Mouse (Mus musculus) cerebellum, adult 9-11 months (tissue): Measurements from ENCODE around the gene Wnt3a.
"Not testable (repeated sequence)": the region's sequence is repeated elsewhere in the genome, so short reads cannot be mapped to it uniquely, and the experiment has no call there.

ENCODE experiments used
- DNase-seq: peaks from one replicate; pipeline ENCODE4 v3.0.0; 2022

Gene Wnt3a

DNA sequence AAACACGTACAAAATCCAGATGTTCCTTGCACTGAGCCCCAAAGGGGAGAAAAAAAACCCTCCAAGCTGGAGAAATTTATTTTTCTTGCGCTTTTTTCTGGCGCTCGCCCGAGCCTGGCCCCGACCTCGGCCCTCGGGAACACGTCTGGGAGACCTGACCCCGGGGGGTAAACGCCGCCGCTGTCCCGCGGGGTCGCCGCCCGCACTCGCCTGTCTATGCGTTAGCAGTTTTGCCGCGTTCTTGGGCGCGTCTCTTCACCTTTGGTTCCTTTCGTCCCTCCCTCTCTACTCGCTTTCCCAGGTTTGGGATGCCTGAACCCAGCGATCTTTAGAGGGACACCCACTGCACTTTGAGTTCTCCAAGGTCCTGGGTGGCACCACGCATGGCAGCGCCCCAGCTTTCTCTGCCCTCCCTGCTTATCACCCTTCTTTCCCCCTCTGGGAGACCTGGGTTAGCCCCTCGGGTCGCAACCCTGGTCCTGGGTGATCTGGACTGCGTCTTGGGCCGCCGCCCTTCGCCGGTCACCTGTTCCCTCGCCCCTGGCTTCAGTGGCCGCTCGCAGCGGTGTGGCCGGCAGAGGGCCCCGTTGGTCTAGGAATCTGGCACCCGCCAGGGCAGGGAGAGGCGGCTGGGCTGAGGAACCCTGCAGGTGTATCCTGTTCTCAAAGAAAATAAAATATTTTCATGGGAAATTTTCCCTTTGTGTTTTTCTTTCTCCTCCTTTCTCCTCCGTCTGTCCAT, 17.0 kb upstream of the Wnt3a start:
- DNase-seq = peak; percentile 58

DNA sequence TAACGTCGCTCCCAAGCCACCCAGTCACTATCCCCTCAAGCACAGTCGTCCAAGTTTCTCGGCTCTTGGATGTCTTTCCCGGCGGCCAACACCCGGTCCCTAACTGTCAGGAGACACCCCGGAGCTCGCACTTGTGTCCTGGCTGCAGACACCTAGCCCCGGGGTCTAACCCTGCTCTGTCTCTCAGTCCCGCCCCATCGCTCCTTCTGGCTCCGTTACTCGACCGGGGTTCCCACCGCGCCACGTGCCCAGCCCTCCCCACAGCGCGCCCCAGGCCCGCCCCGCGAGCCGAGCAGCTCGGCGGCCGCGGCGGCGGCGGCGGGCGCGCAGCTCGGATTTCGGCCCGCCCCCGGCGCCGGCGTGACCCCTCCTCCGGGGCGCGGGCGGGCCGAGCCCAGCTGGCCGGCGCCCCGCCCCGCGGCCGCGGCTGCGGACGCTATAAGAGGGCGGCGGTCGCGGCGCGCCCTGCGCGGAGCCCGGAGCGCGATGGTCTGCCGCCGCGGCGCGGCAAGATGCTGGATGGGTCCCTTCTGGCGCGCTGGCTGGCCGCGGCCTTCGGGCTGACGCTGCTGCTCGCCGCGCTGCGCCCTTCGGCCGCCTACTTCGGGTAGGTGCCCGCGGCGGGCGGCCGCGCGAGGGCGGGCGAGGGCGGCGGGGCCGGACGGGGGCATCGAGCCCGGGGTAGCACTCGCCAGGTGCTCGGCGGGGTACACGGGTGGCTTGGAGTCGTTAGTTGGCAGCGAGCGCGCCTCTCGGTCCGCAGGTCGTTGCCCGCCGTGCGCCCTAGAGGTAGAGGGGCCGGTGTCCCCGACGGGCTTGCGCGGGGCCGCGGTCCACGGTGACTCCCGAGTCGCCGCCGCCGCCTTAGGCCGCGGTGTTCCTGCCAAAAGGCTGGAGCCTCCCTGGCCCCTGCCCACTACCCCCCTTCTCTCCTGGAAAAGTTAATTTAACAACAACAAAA, 16.2 kb upstream of the Wnt3a start, which contains the start of gene Wnt9a:
Gene Wnt9a (plus strand): TSS at position 468 of the 961 bp plus-strand sequence.
- peak; percentile 23 for DNase-seq

DNA sequence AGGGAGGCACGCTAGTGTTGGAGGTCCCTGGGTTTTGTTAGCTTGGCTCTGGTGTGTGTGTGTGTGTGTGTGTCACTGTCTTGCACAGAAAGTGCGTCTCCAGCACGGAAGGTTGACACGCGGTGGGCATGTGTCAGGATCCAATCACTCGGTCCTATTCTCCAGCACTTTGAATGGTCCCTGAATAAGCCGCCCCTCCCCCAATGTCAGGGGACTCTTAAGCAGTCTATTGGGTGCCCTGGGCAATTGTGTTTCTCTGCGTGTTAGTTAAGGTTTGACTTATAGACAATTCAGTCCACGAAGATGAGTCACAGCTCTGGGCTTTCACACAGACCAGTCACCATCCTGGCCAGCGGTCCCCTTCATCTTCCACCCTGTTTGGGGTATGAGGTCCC, 15.3 kb upstream of the Wnt3a start:
- no peak for DNase-seq

DNA sequence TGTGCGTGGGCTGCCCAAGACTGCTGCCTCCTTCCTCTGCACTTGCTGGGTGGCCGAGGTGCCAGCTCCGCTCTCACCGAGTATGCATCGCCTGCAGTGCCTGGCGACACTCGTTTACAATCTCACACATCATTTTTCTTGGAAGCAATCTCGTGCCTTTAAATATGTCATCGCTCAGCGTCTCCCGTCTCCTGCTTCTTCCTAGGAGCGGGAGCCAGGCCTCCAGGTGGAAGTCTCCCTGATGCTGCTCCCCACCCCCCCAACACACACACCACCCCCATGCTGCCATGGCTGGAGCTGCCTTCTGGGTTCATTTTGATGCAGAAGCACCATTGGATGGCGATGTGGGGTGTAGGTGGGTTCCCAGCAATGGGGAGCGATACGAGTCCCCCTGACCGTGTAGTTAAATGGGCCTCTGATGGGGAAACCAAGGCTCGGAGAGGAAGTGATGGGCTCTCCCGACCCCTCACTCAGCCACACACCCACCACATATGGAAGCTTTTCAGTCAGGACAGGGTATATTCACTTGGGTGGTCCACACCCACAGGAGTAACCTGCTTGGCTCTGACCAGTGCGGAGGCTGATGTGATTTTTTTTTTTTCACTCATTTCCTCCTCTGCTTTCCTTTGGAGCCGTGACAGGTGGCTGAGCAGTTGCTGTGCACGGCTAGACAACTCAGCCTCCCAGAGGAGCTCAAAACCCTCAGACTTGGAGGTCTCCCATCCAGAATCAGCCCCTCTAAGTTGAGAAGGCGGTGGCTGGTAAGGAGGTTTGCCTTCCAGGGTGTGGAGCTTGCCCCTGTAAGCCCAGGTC, 14.7 kb upstream of the Wnt3a start:
- DNase-seq = no peak

DNA sequence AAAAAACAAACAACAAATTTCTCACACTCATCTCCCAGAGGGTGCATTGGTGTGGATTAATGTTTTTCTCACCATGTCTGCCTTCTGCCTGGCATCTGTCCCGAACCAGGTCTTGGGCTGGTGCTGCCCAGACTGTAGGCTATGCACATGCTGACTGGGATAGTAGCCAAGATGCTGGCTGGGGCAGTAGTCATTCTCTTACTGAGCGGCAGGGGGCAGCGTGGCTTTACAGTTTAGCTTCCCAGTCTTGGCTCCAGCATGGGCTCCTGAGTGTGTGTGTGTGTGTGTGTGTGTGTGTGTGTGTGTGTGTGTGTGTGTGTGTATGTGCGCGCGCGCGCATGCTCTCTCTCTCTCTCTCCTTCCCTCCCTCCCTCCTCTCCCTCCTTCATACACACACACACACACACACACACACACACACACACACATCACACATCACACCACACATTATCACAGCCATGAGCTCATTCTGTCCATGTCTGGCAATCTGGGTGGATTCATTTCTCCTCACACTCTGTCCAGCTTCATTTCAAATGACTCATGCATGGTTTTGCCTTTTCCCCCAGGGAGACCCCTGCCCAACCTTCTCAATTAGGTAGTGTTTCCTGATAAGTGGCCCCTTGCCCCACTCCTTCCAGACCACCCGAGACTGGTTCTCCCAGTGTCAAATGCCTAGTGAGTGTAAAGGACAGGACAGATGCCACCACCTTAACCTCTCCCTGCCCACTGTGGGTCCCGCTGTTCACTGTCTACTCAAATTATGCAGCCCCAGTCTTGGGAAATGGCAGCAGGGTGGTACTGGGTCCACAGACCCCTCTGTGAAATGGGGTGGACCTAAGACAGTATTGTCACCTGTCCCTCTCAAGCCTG, 12.4 kb upstream of the Wnt3a start:
- peak; percentile 89 for DNase-seq

DNA sequence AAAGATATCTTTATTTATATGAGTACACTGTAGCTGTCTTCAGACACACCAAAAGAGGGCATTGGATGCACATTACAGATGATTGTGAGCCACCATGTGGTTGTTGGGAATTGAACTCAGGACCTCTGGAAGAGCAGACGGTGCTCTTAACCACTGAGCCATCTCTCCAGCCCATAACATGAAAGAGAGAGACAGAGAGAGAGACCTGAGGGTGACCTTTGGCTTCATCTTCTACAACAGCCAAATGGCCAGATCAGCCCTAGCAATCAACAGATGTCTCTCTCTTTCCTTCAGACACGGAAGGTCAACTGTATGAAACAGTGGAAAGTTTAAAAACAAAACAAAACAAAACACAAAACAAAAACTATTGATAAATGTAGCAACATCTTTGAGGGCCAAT, 10.5 kb upstream of the Wnt3a start:
- not testable (repeated sequence) for DNase-seq

DNA sequence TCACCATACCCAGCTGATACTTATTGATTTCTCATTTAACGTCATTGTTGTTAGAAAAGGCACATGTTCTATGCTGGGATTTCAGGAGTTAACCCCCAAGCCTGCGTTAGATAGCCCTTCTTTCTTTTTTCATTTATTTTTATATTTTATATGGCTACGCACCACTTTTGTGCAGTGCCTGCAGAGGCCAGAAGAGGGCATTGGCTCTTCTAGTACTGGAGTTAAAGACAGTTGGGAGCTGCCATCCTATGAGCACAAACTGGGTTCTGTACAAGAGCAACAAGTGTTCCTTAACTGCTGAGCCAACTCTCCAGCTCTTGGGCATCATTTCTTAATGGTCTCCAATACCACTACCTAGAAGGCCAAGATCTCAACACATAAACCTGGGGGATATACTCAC, 9.6 kb upstream of the Wnt3a start:
- DNase-seq = no peak

DNA sequence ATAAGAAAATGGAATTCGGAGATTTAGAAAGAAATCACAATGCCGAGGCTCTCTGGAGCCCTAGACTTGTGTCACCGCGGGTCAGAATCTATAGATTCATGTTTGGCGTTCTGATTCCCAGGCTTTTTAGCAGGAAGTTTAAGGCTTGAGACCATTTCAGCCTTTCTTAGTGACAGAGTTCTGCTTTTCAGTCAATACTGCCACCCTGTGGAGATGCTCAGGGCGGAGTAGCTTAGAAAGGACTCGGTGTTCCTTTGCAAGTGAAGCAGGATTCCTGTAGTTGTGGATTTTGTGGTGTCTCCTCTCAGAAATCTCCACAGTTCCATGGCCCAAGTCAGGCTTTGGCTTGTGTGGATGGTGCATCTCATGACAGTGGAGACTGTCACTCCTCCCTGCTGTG, 7.4 kb upstream of the Wnt3a start:
- peak; percentile 26 for DNase-seq

DNA sequence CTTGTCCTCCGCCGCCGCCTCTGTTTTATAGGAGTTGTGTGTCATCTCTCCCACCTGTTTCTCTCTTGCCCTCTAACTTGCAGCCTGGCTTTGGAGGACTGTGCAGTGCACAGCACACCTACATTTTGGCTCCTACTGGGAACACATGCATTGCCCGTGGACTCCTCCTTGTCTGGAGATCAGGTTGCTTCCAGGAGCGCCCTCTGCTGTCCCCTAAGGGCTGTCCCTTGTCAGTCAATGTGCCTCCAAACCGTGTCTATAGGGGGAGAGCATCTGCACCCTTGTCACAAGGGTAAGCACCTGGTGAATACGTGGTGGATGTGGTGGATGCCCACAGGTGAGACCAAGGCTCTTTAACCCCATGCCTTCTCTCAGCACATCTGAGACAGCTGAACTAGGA, 3.1 kb upstream of the Wnt3a start:
- DNase-seq = peak; percentile 50

DNA sequence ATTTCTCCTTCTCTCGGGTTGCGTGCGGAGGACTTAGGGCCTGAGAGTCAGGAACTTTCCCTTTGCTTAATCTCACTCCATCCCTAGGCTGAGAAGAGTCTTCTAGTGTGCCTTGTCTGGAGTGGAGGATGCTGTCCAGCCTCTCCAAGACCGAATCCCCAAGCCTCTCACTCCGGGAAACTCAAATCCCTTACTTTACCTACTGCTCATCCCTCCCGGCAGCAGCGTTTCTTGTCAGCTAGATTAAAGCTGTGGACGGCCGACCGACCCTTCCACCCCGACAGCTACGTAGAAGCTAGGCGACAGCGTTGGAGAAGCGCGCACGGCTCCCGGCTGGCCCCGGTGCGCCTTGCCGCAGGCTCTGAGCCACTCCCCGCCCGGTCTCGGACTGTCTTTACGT, 846 bp downstream of the Wnt3a start:
- DNase-seq = no peak

DNA sequence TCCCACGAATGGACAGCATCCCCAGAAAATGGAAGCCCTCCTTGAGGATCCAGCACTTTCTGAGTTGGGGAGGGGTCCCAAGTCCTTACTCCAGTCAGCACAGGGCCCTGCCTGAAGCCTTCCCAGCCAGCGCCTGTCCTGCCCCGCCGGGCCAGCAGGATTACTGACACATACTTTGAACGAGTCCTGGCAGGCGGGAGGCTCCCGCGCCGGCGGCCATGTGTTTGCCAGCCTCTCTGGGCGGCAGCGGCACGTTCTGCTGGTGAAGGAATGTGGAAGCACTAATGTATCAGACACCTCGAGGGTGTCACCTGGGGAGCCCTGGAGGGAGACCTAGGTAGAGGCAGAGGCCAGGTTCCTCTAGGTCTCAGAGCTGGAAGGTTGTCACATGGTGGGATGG, 6.4 kb downstream of the Wnt3a start:
- DNase-seq = no peak

DNA sequence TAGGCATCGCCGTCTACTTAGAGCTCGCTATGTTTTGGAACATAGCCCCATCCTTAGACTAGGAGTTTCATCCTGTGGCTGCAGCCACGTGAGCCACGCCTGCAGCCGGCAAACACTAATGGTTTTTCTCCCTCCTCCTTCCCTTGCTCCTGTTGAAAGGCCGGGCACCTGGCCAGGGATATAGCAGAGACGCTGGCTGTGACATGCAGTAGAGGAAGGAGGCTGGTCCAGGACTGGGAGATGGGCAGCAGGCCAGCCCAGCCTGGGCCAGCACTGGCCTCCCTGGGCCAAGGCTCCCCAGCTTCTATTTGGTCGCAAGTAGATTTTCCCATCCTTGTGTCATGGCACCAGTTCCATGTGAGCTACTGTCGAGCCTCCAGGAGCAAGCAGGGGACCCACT, 7.6 kb downstream of the Wnt3a start:
- peak; percentile 88 for DNase-seq

DNA sequence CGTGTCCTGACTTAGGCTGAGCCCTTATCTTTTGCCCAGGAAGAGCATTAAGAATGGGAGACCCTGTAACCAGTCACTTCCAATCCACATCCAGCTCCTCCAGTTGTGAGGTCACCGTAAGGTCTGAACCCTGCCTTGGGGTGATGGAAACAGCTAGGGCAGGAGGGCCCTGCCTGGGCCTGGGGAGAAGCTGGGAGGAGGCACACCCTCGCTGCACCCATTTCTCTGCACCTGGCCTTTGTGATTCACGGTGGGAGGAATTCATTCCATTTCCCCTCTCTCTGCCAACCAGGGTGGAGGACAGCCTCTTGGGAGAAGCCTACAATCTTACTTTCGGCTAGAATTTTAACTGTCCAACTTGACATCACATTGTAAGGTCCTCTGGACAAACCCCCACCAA, 8.4 kb downstream of the Wnt3a start:
- DNase-seq = no peak

DNA sequence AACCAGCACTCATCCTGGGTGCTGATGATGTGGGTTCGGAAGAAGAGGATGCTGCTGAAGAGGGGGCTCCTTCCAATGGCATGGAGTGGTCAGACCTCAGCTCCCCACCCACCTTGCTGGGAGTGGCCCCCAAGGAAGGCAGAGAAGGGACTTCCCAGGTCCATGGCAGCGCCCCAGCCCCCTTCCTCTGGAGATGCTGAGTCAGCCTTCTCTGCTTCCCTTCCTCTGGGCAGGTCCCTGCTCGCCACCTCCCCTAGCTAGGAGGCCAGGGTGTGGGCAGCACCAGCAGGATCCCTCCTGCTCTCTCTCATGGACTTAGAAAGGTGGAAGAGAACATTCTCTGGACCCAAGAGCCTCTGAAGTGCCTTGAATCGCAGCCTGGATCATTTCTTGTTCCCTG, 12.5 kb downstream of the Wnt3a start:
- no peak for DNase-seq

DNA sequence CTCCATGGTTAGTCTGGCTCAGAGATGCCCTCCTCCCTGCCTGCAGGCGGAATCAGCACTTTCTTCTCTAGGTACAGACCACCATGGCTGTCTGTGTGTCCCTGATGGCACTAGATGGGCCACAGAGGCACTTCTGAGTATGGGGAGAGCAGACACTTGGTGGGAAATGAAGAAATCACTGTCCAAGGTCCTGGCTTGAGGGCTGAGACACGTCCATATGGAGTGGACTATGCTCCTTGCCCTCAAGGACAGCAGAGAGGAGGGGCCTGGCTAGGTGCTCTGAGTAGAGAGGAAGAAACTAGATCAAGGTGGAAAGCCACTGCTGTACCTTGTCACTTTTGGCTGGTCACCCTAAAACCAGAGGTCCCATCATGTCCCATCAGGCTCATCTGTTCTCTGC, 13.7 kb downstream of the Wnt3a start:
- DNase-seq = no peak

DNA sequence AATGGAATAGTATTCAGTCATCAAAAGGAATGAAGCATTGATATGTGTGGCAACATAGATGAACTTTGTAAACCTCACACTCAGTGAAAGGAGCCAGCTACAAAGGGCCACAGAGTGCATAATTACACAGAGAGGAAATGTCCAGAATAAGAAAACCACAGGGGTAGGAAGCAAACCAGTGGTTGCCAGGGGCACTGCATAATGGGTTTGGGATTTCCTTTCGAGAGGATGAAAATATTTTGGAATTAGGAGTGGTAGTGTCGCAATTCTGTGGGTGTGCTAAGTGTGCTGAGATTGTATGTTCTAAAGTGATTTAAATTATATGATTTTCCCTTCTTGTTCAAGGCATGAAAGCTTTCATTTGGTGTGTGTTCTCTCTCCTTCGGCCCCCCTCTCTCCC, 16.4 kb downstream of the Wnt3a start:
- no peak for DNase-seq

DNA sequence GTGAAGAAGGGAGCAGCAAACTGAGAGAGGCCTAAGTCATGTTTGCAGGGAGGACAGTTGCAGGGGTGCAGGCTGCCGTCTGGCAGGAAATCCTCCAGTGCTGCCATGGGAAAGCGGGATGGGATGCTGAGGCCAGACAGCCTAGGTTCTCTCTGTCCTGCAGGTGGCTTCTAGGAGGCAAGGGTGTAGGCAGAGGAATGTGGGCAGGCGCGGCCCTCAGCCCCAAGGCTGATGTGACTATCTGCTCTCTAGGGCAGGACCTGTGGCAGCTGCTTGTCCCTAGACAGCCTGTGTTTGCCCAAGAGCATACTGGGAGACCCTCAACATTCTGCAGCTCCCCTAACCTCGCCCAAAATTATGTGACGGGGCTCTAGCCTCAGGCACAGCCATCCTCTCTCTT, 23.8 kb downstream of the Wnt3a start:
- DNase-seq = no peak

DNA sequence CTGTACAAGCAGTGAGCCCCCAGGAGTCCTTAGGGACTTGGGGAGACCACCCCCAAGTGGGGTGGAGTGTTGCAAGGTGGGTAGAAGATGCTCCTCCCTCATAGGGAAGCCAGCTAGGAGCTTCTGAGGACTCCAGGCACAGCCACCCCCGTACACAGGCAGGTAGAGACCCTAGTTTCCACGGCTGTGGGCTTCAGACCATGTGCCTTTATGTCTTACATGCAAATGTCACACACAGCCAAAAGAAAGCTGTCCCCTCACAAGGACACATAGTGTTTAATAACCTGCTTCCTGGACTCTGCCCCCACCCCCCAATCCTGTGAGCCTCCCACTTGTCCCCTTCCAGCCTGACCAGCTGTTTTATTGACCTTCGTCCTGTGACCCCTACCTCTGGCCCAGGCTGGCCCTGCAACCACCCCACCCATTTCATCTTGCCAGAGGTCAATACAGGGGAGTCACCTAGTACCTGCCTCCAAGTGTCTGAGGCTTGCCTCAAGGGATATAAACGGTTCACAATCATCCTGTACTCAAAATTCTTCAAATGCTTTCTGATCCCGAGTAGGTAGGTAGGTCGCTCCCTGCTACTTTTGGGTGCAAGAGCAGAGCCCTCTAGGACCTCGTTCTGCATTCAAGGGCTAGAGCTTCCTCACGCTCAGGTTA, 25.3 kb downstream of the Wnt3a start:
- no peak for DNase-seq

DNA sequence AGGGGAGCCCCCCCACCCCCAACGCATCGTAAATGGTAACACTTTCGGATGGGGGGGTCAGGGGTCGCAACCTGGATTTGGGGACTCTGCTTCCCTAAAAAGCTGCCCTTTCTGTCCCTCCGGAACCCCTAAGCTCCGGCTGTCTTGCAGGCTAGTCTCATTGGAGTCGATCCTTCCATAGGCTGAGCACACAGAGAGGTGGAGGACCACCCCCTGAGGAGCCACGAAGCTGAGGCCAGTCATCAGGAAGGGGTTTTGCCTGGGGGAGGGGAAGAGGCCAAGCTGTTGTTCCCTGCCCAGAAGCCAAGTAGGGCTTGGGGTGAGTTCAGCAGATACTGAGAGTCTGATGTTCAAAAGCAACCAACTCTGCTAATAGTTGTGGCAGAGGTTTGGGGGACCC, 26.0 kb downstream of the Wnt3a start:
- DNase-seq = no peak

DNA sequence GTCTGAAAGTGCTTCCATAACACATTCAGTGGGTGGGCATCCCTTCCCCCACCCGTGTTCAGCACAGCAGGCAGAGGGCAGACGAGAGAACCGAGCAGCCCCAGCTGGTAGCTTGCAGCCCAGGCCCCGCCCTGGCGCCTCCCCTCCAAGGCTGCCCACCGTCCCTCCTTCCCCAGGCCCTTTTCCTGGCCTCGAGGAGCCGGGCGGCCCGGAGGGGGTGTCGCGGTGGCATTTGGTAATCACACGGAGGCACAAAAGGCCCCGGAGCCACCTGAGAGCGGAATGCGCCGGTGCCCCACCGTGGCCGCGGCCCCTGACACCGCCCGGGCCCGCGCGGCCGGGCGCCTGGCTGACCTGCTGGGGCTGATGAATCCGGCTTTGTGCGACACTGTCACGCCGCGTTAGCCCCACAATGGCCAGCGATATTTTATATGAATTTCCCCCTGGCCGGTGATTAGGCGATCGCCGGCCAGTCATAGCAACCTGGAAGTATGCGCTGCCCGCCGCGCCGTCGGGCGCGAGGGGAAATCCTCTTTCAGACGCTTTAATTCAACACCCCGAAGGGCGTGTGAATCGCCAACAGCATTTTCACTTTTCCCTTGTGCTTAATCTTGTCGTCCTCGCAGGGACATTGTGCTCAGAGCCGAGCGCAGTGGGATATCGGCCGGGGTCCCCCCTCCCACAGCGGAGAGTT, 26.5 kb downstream of the Wnt3a start:
- no peak for DNase-seq

DNA sequence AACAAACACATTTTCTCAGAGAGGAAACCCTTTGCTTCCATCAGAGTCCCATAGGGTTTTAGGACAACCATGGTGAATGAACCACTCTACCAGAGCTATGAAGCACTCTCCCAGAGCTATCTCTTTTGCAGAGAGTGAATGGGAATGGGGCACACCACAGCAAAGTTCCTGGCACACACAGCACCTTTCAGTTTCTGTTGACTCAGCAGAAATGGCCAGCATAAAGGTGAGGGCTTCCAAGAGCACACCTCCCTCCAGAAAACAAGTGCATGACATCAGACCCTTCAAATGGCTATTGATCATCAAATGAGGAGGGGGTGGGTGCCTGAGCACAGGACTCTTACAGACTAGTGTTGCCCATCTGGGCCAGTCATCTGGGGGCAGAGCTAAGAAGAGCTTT, 28.2 kb downstream of the Wnt3a start:
- DNase-seq = no peak
